Mouse (Mus musculus): ENCODE results near the gene Lars2.

DNA sequence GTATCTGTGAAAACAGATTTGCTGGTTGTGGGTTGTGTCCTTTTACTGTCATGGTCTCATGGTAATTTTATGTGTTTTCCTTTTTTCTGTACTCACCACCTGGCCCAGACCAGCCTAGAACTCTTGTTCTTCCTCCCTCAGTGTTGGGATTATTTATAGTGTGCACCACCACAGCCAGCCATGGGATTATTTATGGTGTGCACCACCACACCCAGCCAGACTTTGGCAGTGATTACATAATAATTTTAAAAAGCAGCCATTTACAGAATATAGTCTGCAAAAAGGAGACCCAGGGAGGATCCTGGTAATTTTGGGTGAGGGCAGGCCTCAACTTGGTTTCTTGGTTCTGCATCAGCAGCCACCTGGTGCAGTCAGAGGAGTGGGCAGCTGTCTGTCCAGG is 81.9 kb downstream of the Lars2 start:
- no peak for TF ChIP-seq CTCF (IDR thresholded peaks at IDR 0.05; ENCODE audit: borderline replicate concordance, insufficient read depth, low read depth, low read length)
- TF ChIP-seq POLR2A (IDR thresholded peaks at IDR 0.05; ENCODE audit: borderline replicate concordance, insufficient read depth, low read length), result no peak

Data from cerebellum, adult 2 months (tissue).